Mouse (Mus musculus): ENCODE measurements around the gene Gm5798.
"Not testable (repeated sequence)": the region's sequence is repeated elsewhere in the genome, so short reads cannot be mapped to it uniquely, and the experiment has no call there.

The Gm5798 gene

DNA sequence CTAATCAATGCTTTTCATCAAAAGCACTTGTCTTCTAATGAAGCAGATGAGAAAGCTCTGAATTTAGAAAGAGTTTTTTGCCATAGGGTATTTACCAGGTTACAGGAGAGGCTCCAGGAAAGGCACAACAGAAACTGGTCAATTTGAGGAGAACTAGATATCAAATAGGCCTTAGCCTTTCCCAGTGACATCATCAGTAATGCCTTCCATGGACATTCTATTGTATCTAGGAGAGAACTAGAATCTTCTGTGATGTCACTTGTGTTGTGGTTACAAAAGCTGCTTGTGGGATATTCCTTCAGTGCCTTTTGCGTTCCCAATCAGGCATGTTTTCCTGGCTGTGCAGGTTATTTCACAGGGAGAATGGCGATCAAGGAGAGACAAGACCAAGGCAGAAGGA is at the start of gene Gm5798:
Gene Gm5798, plus strand, starts transcription at position 301 of the 400 bp plus-strand sequence.
- in situ Hi-C loops (cut with MboI; ENCODE audit: low sequenced_read_pairs): not testable (repeated sequence)

GRCm38 (mm10) chr14:41386279-41386678 is 37.9 kb downstream of the Gm5798 start, which contains the start of gene Gm7945:
TSS of gene Gm7945 (minus strand) at chr14:41386379.
- in situ Hi-C loops (cut with MboI; ENCODE audit: low sequenced_read_pairs): not testable (repeated sequence)

Data from CH12F3 (cell line).